Mouse (Mus musculus): ENCODE measurements around the gene E030025P04Rik. TPM values are rescaled to one million over a fixed set of nuclear protein-coding genes. Genes with fewer than 3 reads are reported as not detected.

E030025P04Rik gene
- total RNA-seq, 2 experiments from 2014 or later = not detected

DNA sequence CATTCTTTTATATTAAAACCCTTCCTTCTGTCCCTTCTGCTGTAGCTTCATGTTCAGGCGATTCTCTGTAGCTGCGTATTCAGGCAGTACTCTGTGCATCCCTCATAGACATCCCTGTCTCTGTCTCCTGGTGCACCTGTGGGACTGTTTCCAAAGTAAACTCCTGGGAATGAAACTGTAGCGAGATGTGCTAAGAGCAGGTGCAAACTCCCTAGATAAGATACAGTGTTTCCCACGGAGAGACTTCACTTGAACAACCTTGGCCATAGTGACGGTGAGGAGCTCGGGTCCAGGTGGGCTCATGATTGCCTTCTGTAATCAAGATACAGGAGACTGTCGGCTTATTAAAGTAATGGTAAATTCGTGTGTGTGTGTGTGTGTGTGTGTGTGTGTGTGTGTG is 41.5 kb downstream of the E030025P04Rik start:
- DNase-seq (ENCODE audit: low spot score in 2 of 2) = no peak

GRCm38 (mm10) chr11:109100266-109100665 is 43.9 kb downstream of the E030025P04Rik start:
- DNase-seq (ENCODE audit: low spot score in 2 of 2) = no peak

DNA sequence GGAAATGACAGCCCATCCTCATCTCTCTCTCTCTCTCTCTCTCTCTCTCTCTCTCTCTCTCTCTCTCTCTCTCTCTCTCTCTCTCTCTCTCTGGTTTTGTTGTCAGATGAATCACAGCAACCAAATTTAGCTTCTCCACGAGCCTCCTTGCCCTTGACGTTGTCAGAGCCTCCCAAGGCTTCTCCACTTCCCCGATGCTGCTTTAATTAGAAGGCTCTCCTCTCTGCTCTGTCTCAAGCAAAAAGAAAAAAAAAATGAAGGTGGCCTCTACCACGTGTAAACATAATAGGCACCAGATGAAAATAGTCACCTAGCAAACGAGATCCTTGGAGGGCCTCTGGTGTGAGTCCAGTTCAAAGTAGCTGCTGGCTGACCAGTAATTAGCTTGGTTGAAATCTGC is 52.3 kb downstream of the E030025P04Rik start:
- DNase-seq (ENCODE audit: low spot score in 2 of 2) = no peak

Other genes with a start within 250 kb of the E030025P04Rik start
- 10 to 100 TPM; 30.3 to 32.6 TPM for gene Axin2, start 224.0 kb downstream of the E030025P04Rik start, total RNA-seq (2021)
- gene Rgs9, start 153.8 kb upstream of the E030025P04Rik start, total RNA-seq (2021) = 10 to 100 TPM; 20.8 to 23.9 TPM
- 10 to 100 TPM; 58.9 to 61.5 TPM for gene Gna13, start 218.5 kb upstream of the E030025P04Rik start, total RNA-seq (2021)